Mouse (Mus musculus) embryonic facial prominence, embryonic 13.5 days (tissue): ENCODE measurements around the gene 4833439L19Rik. TPM values are rescaled to one million over a fixed set of nuclear protein-coding genes. Genes with fewer than 3 reads are reported as not detected.
A peak's percentile ranks its signal among the peaks of the same experiment; 100 is the strongest.
"Not testable (repeated sequence)": the region's sequence is repeated elsewhere in the genome, so short reads cannot be mapped to it uniquely, and the experiment has no call there.

Experiments
- ATAC-seq: fragments of 200-750 bp; cut with Nextera tagmentation; 2 replicates; pipeline ENCODE4 v1.8.0; 2017; ENCODE audit warnings: low read depth; ENCODE audit not compliant: insufficient number of reproducible peaks, insufficient read depth, low FRiP score, low TSS enrichment
- H3K27ac ChIP-seq: fragments of 300-500 bp; sonication (generic); 2 replicates; pipeline ENCODE4 v1.5.1; 2015; ENCODE audit warnings: moderate library complexity, mild to moderate bottlenecking, inconsistent platforms
- H3K27me3 ChIP-seq: fragments of 300-500 bp; sonication (generic); 2 replicates; pipeline ENCODE4 v1.6.1; 2015; ENCODE audit warnings: mild to moderate bottlenecking, inconsistent platforms
- H3K36me3 ChIP-seq: fragments of 300-500 bp; sonication (generic); 2 replicates; pipeline ENCODE4 v1.6.1; 2015; ENCODE audit warnings: mild to moderate bottlenecking, inconsistent platforms
- H3K4me1 ChIP-seq: fragments of 300-500 bp; sonication (generic); 2 replicates; pipeline ENCODE4 v1.6.1; 2015; ENCODE audit warnings: inconsistent platforms
- H3K4me2 ChIP-seq: fragments of 300-500 bp; sonication (generic); 2 replicates; pipeline ENCODE4 v1.6.1; 2015; ENCODE audit warnings: moderate library complexity, mild to moderate bottlenecking, inconsistent platforms
- H3K4me3 ChIP-seq: fragments of 300-500 bp; sonication (generic); 2 replicates; pipeline ENCODE4 v1.5.1; 2015; ENCODE audit warnings: mild to moderate bottlenecking, inconsistent platforms
- H3K9ac ChIP-seq: fragments of 300-500 bp; sonication (generic); 2 replicates; pipeline ENCODE4 v1.6.1; 2015; ENCODE audit warnings: mild to moderate bottlenecking, inconsistent platforms
- H3K9me3 ChIP-seq: fragments of 300-500 bp; sonication (generic); 2 replicates; pipeline ENCODE4 v1.6.1; 2016; ENCODE audit warnings: inconsistent platforms
- WGBS: fragments of 180-500 bp; shearing (Covaris S2); methylation state at CpG from one replicate; pipeline ENCODE4 v1.1.7; 2015; ENCODE audit warnings: mixed read lengths; 5-methylcytosine and 5-hydroxymethylcytosine counted together
- polyA plus RNA-seq: library from polyadenylated mRNA; unstranded; fragments of >200 nt; fragmentation: Nextera tagmentation; extraction: Ambion mirVana; gene quantifications from 2 replicates; pipeline ENCODE4 v1.2.1, GENCODE M21; 2015

The 4833439L19Rik gene
- polyA plus RNA-seq: 150 and 153 TPM in 2 replicates

DNA sequence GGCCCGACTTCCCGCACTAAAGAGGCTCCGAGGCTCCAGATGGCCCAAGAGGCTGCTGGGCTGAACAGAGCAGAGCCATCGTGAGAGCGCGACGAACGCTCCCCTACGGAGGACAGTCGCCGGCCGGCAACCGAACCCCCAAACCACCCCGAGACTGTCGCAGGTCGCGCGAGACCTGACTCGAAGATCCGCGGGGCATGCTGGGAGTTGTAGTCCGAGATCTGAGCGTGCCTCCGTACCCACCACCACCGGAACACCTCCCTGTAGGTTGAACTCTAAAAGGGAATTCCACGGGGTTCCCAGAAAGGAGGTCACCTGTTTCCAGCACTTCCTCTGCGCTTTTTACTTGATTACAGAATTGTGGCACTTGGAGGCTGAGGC lies at the start of gene 4833439L19Rik:
4833439L19Rik (minus strand) TSS at position 235 of the 381 bp plus-strand sequence.
- under 1% methylated on average over 27 of the region's 27 CpGs for WGBS
- H3K4me3 ChIP-seq: peak within 1 kb of the TSS; percentile 98
- peak; percentile 94 for ATAC-seq
- H3K4me2 ChIP-seq: peak within 1 kb of the TSS; percentile 90
- peak within 1 kb of the TSS; percentile 76 for H3K27ac ChIP-seq
- peaks cover 12% of the 10 kb centered on the region for H3K4me1 ChIP-seq
- no peaks in the 10 kb centered on the region for H3K27me3 ChIP-seq
- H3K9ac ChIP-seq: peak within 1 kb of the TSS; percentile 98
- no peaks in the 10 kb centered on the region for H3K9me3 ChIP-seq
- H3K36me3 ChIP-seq: peaks cover 36% of the 10 kb centered on the region

- H3K36me3 ChIP-seq, H3K9ac ChIP-seq, H3K27ac ChIP-seq, H3K9me3 ChIP-seq, ATAC-seq, H3K4me2 ChIP-seq, H3K4me3 ChIP-seq, H3K27me3 ChIP-seq: not testable (repeated sequence)
- peaks cover 16% of the 10 kb centered on the region for H3K4me1 ChIP-seq
- WGBS: 87% methylated on average over 8 of the region's 8 CpGs
These were observed 47.9 kb upstream of the 4833439L19Rik start for GRCm38 (mm10) chr13:54613141-54613540.

- peak within 1 kb of the TSS; percentile 94 for H3K4me2 ChIP-seq
- peak within 1 kb of the TSS; percentile 22; the same call in 1 of the 2 replicates for H3K27ac ChIP-seq
- H3K4me1 ChIP-seq: peaks cover 16% of the 10 kb centered on the region
- H3K27me3 ChIP-seq: peaks cover 5% of the 10 kb centered on the region; the same call in 1 of the 2 replicates
- no peaks in the 10 kb centered on the region for H3K36me3 ChIP-seq
- H3K4me3 ChIP-seq: peak within 1 kb of the TSS; percentile 71
- peak; percentile 32; the same call in 1 of the 2 replicates for ATAC-seq
- H3K9me3 ChIP-seq: no peaks in the 10 kb centered on the region
- H3K9ac ChIP-seq: peak within 1 kb of the TSS; percentile 81
- 1% methylated on average over 66 of the region's 66 CpGs for WGBS
These were observed 45.9 kb upstream of the 4833439L19Rik start, which contains the start of gene Cltb for GRCm38 (mm10) chr13:54610972-54611754. Cltb (minus strand) TSS chr13:54611344.

DNA sequence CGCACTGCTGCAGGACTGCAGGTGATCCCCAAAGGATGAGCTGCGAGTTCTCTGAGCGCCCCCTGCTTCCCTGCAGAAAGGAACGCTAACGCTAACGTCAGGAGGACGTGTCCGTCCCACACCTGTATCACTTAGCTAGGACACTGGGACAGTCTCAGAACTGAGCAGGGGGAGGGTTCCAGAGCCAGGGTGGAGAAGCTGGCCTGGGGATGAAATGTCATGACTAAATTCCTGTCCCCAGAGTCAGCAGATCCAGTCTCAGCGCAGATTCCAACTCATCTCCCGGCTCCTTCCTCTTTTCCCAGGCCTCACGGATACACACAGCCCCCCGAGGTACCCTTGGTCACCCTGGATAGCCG lies 45.4 kb upstream of the 4833439L19Rik start:
- H3K4me2 ChIP-seq: peak overlapping the region; percentile 94
- H3K4me3 ChIP-seq: peak overlapping the region; percentile 71
- ATAC-seq: no peak
- peaks cover 5% of the 10 kb centered on the region; the same call in 1 of the 2 replicates for H3K27me3 ChIP-seq
- H3K4me1 ChIP-seq: peaks cover 16% of the 10 kb centered on the region
- peak overlapping the region; percentile 81 for H3K9ac ChIP-seq
- H3K36me3 ChIP-seq: no peaks in the 10 kb centered on the region
- 8% methylated on average over 13 of the region's 13 CpGs for WGBS
- no peak overlapping the region for H3K27ac ChIP-seq
- H3K9me3 ChIP-seq: no peaks in the 10 kb centered on the region

DNA sequence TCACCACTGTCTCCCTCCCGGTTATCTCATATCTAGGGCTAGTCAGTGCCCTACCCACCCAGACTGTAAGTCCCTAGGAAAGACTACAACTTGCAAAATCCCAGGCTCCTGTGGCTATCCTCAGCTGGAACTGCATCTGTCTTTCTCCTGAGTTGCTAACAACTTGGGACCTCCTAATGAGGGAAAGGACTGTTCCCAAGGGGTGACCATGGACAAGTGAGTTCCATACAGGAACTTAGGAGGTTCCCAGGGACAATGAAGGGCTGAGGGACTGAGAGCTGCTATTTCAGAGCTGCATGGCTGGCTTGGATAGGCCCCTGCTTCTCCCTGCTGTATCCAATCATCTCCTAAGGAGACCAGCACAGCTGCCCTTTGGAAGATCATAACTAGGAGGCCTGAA lies 44.1 kb upstream of the 4833439L19Rik start:
- no peak overlapping the region for H3K4me3 ChIP-seq
- peaks cover 5% of the 10 kb centered on the region; the same call in 1 of the 2 replicates for H3K36me3 ChIP-seq
- peaks cover 5% of the 10 kb centered on the region; the same call in 1 of the 2 replicates for H3K27me3 ChIP-seq
- 5% methylated on average over 1 of the region's 1 CpGs for WGBS
- no peaks in the 10 kb centered on the region for H3K9me3 ChIP-seq
- ATAC-seq: no peak
- peak overlapping the region; percentile 53; the same call in 1 of the 2 replicates for H3K9ac ChIP-seq
- no peak overlapping the region for H3K27ac ChIP-seq
- peaks cover 16% of the 10 kb centered on the region for H3K4me1 ChIP-seq
- no peak overlapping the region for H3K4me2 ChIP-seq

- no peak for ATAC-seq
- 0 out of 2 replicates have a peak overlapping the region, but pooled peaks have one; percentile 12 for H3K4me2 ChIP-seq
- 19% methylated on average over 8 of the region's 8 CpGs for WGBS
- H3K36me3 ChIP-seq: peaks cover 5% of the 10 kb centered on the region; the same call in 1 of the 2 replicates
- H3K27me3 ChIP-seq: peaks cover 5% of the 10 kb centered on the region; the same call in 1 of the 2 replicates
- H3K27ac ChIP-seq: no peak overlapping the region
- H3K4me3 ChIP-seq: no peak overlapping the region
- no peaks in the 10 kb centered on the region for H3K9me3 ChIP-seq
- H3K9ac ChIP-seq: peak overlapping the region; percentile 53; the same call in 1 of the 2 replicates
- H3K4me1 ChIP-seq: peaks cover 16% of the 10 kb centered on the region
These were observed 43.4 kb upstream of the 4833439L19Rik start for GRCm38 (mm10) chr13:54608666-54609065.

DNA sequence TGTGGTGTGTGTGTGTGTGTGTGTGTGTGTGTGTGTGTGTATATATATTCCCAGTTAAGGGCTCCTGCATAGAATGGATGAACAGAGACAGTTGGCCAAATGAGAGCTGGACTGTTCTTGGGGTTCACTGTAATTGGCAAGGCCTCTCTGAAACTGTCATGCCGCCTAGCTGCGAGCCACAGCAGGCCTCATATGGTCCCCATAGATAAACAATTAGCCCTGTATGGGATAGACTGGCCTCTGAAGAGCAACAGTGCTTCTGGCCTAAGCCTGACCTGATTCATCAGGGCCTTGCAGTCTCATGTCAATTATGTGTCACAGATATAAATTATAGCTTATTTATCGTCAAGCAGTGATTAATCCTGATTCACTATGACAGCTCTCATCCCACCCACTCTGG lies 42.8 kb upstream of the 4833439L19Rik start:
- peaks cover 16% of the 10 kb centered on the region for H3K4me1 ChIP-seq
- peaks cover 5% of the 10 kb centered on the region; the same call in 1 of the 2 replicates for H3K36me3 ChIP-seq
- no peaks in the 10 kb centered on the region for H3K9me3 ChIP-seq
- H3K9ac ChIP-seq: no peak overlapping the region
- 64% methylated on average over 3 of the region's 3 CpGs for WGBS
- ATAC-seq: no peak
- H3K4me2 ChIP-seq: no peak overlapping the region
- peaks cover 5% of the 10 kb centered on the region; the same call in 1 of the 2 replicates for H3K27me3 ChIP-seq
- H3K4me3 ChIP-seq: no peak overlapping the region
- no peak overlapping the region for H3K27ac ChIP-seq

DNA sequence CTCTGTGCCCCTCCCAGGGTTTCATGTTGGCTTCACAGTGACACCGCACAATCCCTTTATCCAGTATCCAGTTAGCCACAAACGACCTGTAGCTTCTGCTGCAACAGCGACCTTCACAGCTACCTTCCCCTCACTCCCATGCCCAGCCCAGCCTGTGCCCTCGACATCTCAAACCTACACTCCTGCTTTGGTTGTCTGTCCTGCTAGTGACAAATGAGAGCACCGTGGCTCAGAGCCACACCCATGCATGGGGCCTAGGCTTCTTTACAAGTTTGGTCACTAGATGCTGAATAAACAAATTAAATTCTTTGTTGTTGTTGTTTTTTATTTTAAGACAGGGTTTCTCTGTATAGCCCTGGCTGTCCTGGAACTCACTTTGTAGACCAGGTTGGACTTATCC lies 42.0 kb upstream of the 4833439L19Rik start:
- Histone ChIP-seq H3K9me3 (no peaks in the 10 kb centered on the region), H3K27ac (no peak overlapping the region), H3K9ac (no peak overlapping the region), H3K36me3 (peaks cover 5% of the 10 kb centered on the region; the same call in 1 of the 2 replicates), H3K4me3 (no peak overlapping the region), H3K27me3 (peaks cover 5% of the 10 kb centered on the region; the same call in 1 of the 2 replicates), H3K4me2 (no peak overlapping the region), H3K4me1 (peaks cover 16% of the 10 kb centered on the region)
- ATAC-seq: no peak
- WGBS: 60% methylated on average over 5 of the region's 5 CpGs

GRCm38 (mm10) chr13:54605426-54605825 lies 40.2 kb upstream of the 4833439L19Rik start:
- Histone ChIP-seq H3K4me2 (no peak overlapping the region), H3K27ac (no peak overlapping the region), H3K36me3 (peaks cover 5% of the 10 kb centered on the region; the same call in 1 of the 2 replicates), H3K4me1 (peaks cover 8% of the 10 kb centered on the region; the same call in 1 of the 2 replicates), H3K9ac (no peak overlapping the region), H3K27me3 (peaks cover 5% of the 10 kb centered on the region; the same call in 1 of the 2 replicates), H3K9me3 (no peaks in the 10 kb centered on the region), H3K4me3 (no peak overlapping the region)
- no peak for ATAC-seq
- 68% methylated on average over 5 of the region's 5 CpGs for WGBS

- H3K4me2 ChIP-seq: no peak overlapping the region
- WGBS: 71% methylated on average over 4 of the region's 4 CpGs
- no peak for ATAC-seq
- no peak overlapping the region for H3K4me3 ChIP-seq
- H3K9ac ChIP-seq: no peak overlapping the region
- no peak overlapping the region for H3K27ac ChIP-seq
- peaks cover 14% of the 10 kb centered on the region for H3K36me3 ChIP-seq
- H3K9me3 ChIP-seq: no peaks in the 10 kb centered on the region
- peaks cover 4% of the 10 kb centered on the region; the same call in 1 of the 2 replicates for H3K4me1 ChIP-seq
- H3K27me3 ChIP-seq: peaks cover 2% of the 10 kb centered on the region; the same call in 1 of the 2 replicates
These were observed 39.0 kb upstream of the 4833439L19Rik start for GRCm38 (mm10) chr13:54604221-54604620.

DNA sequence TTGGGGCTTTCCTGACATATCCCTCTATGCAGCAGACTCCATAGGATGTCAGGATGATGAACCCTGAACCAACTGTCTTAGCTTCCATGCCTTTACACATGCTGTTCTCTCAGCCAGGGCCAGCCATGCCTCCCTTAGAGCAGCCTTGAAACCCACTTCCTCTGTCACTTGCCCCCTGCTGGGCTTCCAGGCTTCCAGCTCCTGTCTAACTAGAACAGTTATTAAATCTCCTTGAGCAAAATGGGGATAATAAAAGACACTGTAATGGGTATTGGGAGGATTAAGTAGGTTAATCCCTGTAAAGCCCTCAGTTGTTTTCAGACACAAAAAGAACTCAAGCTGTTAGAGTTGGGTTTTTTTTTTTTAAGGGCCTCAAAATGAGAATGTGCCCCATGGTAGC lies 38.3 kb upstream of the 4833439L19Rik start:
- ATAC-seq: no peak
- H3K27me3 ChIP-seq: no peaks in the 10 kb centered on the region

More for the DNA sequence above, 38.3 kb upstream of the 4833439L19Rik start:
- Histone ChIP-seq H3K4me1 (peaks cover under 1% of the 10 kb centered on the region; the same call in 1 of the 2 replicates), H3K9me3 (no peaks in the 10 kb centered on the region), H3K4me2 (no peak overlapping the region), H3K27ac (no peak overlapping the region), H3K9ac (no peak overlapping the region), H3K4me3 (no peak overlapping the region), H3K36me3 (peaks cover 20% of the 10 kb centered on the region)
